Mouse (Mus musculus) thymus, postnatal 25 days (tissue): Measurements from ENCODE around the gene Pilrb2.

ENCODE experiments used
- DNase-seq: peaks from one replicate; pipeline ENCODE4 v3.0.0; 2022

Pilrb2 gene

DNA sequence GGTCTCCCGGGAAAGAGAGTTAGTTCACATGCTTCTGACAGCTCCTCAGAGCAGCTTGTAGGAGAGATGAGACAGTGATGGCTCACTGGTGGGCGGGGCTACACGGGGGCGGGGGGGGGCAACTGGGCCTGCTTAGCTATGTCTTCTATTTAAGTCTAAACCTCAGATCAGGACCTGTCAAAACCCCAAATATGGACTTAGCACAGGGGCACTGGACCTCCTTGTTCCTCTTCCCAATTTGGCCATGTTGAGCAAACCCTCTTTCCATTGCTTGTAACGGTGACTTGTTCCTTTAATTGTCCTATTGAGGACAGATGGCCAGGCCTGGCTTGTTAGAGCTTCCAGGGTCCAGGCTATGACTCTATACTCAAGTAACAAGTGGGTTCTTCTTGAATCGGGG lies 40.1 kb downstream of the Pilrb2 start:
- no peak for DNase-seq

DNA sequence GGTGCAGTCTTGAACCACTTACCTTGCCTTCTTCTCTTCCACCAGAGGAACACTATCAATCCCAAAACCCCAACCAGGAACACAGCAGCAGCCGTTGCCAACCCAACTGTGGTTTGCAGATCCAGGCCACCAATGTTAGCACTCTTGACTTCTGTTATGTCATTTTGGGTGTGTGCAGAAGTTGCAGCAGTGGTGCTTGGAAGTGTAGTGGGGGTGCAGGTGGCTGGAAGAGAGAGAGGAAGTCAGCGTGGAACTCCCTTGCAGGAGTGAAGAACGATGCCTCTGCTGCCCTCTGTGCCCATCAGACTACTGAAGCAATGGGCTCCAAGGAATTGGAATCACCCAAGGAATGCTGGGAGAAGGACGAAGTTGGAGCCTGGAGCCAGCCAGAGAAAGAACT lies 40.5 kb downstream of the Pilrb2 start:
- no peak for DNase-seq

DNA sequence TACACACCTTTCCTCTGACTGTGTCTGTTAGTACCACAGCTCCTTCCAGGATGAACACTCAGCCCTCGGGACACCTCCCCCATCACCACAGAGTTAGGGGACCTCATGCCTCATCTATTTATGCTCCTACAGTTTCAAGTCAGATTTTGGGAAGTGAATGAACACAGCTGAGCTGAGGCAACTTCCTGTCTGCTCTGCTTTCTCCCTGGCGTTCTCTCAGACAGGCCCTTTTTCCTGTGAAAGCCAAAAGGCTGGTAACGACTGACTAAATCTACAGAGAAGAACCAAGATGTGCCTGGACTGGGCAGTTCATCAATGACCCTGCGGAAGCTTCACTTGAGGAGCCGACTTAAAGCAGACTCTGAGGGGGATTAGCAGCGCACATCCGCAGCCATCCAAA lies 41.4 kb downstream of the Pilrb2 start:
- no peak for DNase-seq

DNA sequence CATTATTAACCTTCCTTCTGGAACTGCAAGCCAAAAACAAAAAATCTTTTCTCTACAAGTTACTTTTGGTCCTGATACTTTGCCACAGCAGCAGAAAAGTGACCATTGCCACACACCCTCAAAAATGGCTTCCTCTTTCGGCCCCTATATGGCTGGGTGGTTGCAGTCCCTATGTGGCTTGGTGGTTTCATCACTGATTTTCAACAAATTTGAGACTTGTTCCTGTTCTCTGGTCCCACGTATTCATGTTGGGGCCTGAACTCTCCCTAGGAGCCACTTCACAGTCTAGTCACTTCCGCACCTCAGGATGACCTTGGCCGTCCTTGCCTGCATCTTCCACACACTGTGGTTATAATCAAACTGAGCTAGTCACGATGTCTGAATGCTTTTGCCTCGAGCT lies 42.9 kb downstream of the Pilrb2 start:
- DNase-seq, result no peak

DNA sequence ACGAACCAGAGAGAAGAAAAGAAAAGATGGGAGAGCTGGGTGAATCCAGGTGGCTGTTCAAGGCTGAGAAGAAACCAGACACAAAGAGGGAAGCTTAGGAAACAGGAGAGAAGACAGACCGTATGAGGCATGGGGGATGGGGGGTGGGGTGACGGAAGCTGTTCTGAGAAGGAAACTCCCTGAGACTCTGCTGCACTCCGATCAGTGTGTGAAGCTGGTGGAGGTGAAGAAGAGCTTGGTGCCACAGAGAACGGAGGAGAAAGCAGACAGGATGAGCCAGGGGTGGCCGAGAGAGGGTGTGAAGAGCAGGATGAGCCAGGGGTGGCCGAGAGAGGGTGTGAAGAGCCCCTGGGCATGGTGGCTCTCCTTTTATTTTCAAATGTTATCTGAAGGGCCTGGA lies 45.2 kb downstream of the Pilrb2 start:
- DNase-seq, result no peak

DNA sequence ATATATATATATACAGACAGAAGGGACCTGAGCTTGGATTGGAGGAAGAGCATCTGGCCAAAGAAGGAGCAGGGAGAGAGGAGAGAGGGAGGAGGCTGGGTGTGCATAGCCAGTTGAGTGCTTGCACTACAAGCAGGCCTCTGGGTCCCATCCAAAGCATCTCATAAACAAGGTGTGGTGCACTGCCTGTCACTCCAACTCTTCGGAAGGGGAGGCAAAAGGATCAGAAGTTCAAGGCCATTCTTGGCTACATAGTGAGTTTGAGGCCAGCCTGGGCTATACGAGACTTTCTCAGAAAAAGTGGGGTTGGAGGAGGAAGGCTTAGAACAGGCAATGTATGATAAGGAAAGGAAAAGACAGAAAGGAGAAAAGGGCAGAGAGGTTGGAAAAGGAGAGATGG lies 45.6 kb downstream of the Pilrb2 start:
- DNase-seq, result no peak

DNA sequence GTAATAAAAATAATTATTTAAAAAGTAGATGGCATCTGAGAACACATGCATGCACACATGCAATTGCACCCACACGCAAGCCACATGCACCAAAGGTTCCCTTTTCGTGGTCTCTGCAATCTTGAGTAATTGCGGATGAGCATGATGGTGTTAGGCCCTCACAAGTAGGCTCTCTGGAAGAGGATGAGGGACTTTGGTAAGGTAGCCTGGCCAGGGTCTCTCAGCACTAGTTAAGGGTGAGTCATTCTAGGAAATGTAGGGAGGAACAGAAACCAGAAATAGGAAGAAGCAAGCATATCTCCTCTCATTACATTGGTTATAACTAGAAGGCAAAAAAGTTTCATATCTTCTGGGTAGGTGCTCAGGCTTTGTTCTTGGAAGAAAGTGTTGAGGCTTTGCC lies 46.6 kb downstream of the Pilrb2 start:
- no peak for DNase-seq

DNA sequence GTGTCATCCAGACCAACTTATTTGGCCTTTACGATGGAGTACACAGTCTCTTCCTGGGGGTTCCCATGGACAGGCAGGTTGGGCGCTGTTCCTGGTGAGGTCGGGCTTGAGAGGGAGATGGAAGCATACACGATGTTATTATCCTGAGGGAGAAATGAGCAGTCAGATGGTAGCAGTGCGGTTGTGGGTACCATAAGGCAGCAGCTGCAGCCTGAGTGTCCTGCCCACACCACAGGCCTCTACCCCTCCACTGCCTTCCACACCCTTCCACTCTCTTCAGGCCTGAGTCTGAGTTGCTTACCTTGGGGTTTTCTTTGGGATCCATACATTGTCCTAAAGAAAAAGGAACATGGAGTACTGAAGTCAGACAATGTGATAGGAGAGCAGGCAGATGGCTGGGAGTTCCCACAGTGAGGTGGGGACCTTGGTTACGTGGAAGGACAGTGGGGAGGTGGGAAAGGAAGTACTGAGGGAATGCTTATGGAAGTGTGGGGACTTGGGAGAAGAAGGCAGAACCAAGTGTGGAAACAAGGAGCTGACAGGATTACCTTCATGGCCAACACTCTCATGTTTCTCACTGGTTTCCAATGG lies 48.1 kb downstream of the Pilrb2 start:
- no peak for DNase-seq

DNA sequence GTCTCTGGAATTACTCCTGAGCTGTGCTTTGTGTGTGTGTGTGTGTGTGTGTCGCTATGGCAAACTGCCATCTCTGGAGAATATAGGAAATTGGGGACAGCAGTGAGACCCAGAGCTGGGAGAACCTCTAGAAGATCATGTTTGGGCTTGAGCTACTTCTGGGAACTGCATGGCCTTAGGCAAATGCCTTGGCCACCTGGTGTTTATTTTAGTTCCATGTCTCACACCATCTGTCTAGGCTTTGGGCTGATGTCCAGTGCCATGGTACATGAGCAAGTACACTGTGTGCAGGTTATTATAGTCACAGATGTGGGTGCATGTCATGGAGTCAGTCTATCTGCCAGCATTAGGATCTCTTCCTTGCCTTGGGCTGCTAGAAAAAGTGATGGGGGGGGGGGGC lies 49.0 kb downstream of the Pilrb2 start:
- DNase-seq, result no peak

DNA sequence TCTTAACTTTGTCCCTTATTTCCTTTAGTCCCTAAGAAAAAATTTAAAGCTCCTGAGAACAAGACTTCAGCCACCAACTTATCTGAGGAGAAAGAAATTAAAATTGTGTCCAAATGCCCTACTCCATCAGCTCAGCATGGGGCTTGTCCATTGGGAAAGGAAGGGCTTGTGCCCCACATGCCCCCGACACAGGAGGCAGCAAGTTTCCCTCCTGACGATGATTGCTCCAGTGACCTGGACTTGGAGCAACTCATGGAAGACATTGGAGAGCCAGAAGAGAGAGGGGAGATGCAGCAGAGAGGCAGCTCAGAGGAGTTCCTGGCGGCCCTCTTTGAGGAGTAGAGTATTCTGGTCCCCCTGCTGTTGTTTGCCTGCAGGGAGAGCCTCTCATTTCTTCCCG lies 49.5 kb downstream of the Pilrb2 start:
- DNase-seq, result no peak

DNA sequence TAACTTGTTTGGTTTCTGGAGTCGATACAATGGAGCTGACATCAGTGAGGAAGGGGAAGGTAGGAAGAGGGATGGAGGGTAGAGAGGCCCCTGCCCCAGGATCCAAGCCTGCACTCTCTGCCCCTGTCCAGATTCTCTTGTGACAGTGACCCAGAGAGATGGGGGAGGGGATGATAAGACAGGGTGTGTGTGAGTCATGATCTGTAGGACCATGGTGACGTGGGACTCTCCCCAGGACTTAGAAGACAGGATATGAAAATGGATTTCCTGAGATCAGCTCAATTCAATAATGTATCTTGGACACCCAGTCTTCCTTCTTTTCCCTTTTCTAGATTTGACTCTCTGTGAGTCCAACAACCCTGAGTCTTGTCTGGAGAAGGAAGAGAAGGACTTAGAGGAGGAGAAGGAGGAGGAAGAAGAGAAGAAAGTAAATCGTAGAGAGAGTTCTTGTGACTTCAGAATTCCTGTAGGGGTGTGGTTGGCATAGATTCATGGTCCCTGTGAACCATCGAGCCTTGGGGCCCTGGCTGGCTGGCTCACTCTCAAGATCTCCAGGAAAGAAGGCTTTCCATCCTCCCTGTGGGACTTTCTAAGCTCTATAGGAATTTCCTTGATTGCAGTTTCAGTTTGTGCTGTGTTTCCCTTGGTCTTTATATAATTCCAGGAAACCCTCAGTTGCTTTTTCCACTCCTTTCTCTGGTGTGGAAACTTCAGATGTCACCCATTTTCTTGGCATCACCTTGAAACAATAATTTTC lies 54.0 kb downstream of the Pilrb2 start:
- DNase-seq, result no peak
